Mouse (Mus musculus) central nervous system, embryonic 18 days (tissue): ENCODE results near the gene Serbp1. TPM values are rescaled to one million over a fixed set of nuclear protein-coding genes. Genes with fewer than 3 reads are reported as not detected.

Experiments
- polyA plus RNA-seq: library from polyadenylated mRNA; depleted of rRNA; stranded (reverse); fragments of >200 nt; gene quantifications from 2 replicates; pipeline ENCODE4 v1.2.3, GENCODE M21; 2012; rRNA removed

Serbp1 gene
- 315 and 349 TPM in 2 replicates for polyA plus RNA-seq

DNA sequence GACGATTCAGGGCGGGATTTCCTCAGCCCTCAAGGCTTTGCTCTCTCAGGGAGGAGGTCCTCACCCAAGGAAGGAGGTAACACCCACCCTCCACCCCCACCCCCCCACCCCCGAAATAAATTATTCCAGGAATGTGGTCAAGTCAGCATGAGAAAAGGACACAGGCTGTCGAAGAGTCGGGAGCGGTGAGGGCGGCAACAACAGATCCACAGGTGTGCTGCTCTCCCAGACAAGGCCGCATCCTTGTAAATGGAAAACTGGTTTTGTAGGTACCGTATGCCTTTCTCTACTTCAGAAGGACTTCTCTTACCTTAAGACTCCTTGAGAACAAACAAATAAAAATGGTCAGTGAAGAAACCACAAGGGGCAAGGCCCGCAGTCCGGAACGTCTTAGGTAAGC is at the start of gene Serbp1:
Serbp1 (plus strand) TSS at position 200 of the 400 bp plus-strand sequence.

Other genes starting within 250 kb of the Serbp1 start
- gene Gadd45a, start 200.7 kb upstream of the Serbp1 start, polyA plus RNA-seq: 9.6 and 10.3 TPM in 2 replicates
- 0.19 and 0.27 TPM in 2 replicates for gene Il12rb2, start 138.0 kb downstream of the Serbp1 start, polyA plus RNA-seq